Mouse (Mus musculus): ENCODE measurements around the gene Zbtb20.

GRCm38 (mm10) chr16:43331440-43331839, 455.8 kb downstream of the Zbtb20 start:
- TF ChIP-seq CTCF (IDR thresholded peaks at IDR 0.05; ENCODE audit: control insufficient read depth, insufficient read depth, insufficient replicate concordance, low read depth, low read length), result no peak
- TF ChIP-seq POLR2A (IDR thresholded peaks at IDR 0.05; ENCODE audit: control insufficient read depth, low read depth, low read length), result no peak
